Mouse (Mus musculus): ENCODE data around the gene Eya2.

GRCm38 (mm10) chr2:165622596-165622995 is 27.8 kb downstream of the Eya2 start:
- no peak for TF ChIP-seq POLR2A (IDR thresholded peaks at IDR 0.05; ENCODE audit: extremely low read depth, insufficient read depth, low read length)
- TF ChIP-seq CTCF (IDR thresholded peaks at IDR 0.05; ENCODE audit: extremely low read depth, insufficient read depth, low read length), result no peak

All from cortical plate, adult 2 months (tissue).